Mouse (Mus musculus): ENCODE data around the gene Phka2. TPM values are rescaled to one million over a fixed set of nuclear protein-coding genes. Genes with fewer than 3 reads are reported as not detected.

Phka2 gene
- polyA plus RNA-seq (2012; rRNA removed), result 14.6 and 15.6 TPM in 2 replicates

GRCm38 (mm10) chrX:160502048-160503041 is at the start of gene Phka2:
TSS of gene Phka2 (plus strand) at chrX:160502166.

Other genes starting within 250 kb of the Phka2 start
- gene Adgrg2, start 111.5 kb upstream of the Phka2 start, polyA plus RNA-seq (2012; rRNA removed), result 3.0 and 3.3 TPM in 2 replicates
- gene Ppef1, start 233.6 kb downstream of the Phka2 start, polyA plus RNA-seq (2012; rRNA removed), result not detected in 2 replicates

Measured in liver, embryonic 18 days (tissue).